Mouse (Mus musculus): ENCODE measurements around the gene Mfsd11. TPM values are rescaled to one million over a fixed set of nuclear protein-coding genes. Genes with fewer than 3 reads are reported as not detected.

Mfsd11 gene
- total RNA-seq, 2 experiments from 2014 or later: 39.8 to 49.4 TPM

GRCm38 (mm10) chr11:116914267-116914885, 62.1 kb downstream of the Mfsd11 start:
- no peak for DNase-seq (ENCODE audit: extremely low spot score in 1 of 2, low spot score in 2 of 2)
- intact Hi-C loops (cut with DNase I): loop anchor here (10.0 kb wide), 1 partner anchor 260 kb away; no protein-coding TSS in a partner anchor

DNA sequence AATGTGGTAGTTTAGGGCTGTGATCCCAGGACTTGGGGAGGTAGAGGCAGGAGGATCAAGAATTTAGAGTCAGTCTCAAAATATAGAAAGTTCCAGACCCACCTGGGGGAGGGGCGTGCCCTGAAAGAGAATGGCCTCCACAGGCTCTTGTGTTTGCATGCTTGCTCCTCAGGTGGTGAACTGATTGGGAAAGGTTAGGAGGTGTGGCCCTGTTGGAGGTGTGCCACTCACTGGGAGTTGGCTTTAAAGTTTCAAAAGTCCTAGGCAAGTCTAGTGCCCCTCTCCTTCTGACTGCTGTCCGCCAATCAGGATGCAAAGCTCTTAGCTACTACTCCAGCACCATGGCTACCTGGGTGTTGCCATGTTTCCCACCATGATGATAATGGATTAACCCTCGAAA, 63.0 kb downstream of the Mfsd11 start:
- intact Hi-C loops (cut with DNase I): loop anchor here (5.0 to 10.0 kb wide), 3 partner anchors 82 to 260 kb away; no protein-coding TSS in a partner anchor
- no peak for DNase-seq (ENCODE audit: extremely low spot score in 1 of 2, low spot score in 2 of 2)

- DNase-seq (ENCODE audit: extremely low spot score in 1 of 2, low spot score in 2 of 2): no peak
Measured at GRCm38 (mm10) chr11:116917361-116917760, 65.1 kb downstream of the Mfsd11 start.

DNA sequence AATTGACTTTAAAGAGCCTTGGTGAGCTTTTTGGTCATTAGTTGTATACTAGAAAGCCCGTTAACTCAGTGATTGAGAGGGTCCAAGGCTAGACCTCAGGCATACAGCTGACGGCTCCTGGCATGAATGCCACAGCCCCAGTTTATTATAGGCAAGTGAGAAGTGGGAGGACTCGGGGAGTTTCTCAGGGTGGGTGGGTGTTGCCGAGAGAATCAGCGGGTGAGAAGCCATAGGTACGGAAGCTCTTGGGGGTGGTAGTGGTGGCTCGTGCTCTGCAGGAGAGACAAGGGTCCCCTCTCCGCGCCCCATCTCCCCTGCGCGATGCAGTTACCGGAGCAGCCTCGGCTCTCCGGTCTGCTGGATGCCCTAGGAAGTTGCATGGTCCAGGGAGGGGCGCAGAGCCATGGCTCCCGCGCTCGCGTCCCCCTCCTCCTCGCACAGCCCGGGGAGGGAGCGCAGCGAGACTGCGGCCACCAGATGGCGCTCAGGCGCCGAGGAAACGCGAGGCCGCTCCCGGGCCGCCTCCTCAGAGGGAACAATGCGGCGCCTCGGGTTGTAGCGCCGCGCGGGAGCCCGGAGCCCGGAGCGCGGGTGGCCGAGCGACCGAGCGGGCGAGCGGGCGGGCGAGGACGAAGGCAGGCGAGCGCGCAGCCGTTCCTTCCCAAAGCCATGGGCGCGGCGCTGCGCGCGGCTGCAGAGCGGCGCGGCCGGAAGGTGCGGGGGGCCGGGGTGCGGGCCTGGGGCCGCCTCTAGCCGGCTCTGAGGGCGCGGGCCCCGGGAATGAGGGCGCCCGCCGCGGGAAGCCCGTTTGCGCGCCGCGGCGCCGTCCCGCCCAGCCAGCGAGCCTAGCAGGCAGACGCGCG, 66.3 kb downstream of the Mfsd11 start, which contains the start of gene Mgat5b:
Mgat5b (plus strand) TSS at position 541 of the 863 bp plus-strand sequence.
- intact Hi-C loops (cut with DNase I): loop anchor here (2.0 to 10.0 kb wide), 5 partner anchors 79 to 256 kb away; no protein-coding TSS in a partner anchor
- DNase-seq (ENCODE audit: extremely low spot score in 1 of 2, low spot score in 2 of 2): peak; percentile 82 to 91

More at GRCm38 (mm10) chr11:116917361-116917760, 65.1 kb downstream of the Mfsd11 start:
- intact Hi-C loops (cut with DNase I): loop anchor here (5.0 to 10.0 kb wide), 3 partner anchors 80 to 257 kb away; no protein-coding TSS in a partner anchor

DNA sequence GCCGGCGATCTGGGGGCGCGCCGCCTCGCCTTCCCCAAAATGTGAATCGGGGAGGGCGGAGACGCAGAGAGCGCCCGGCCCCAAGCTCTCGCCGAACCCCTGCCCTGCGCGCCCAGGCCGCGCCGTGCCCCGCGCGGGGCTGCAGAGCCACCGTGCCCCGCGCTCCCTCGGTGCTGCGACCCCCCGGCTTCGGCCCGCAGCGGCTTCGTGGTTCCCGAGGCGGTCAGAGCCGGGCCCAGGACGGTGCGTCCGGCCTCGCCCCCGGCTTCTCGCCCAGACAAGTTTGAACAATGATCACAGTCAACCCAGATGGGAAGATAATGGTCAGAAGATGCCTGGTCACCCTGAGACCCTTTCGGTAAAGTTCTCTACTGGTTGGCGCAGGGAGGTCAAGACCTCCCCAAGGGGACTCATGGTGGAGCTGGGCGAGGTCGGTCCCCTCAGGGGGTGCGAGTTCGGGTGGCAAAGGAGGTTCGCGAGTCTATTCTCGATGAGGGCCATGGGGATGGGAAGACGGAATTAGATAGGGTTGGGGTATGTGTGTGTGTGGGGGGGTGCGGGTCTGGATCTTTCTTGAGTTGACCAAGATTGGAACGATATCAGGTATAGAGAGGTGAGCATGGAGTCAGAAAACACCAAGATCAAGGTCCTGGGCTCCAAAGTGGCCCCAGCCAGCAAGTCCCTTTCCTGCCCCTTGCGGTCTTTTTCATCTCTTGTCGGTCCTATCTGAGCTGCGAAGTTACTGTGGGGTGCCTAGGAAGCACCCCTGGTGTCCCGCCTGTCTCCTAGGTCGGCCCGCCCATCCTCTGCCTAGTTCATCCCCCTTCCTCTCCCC, 67.2 kb downstream of the Mfsd11 start:
- intact Hi-C loops (cut with DNase I): loop anchor here (2.0 to 10.0 kb wide), 5 partner anchors 78 to 255 kb away; no protein-coding TSS in a partner anchor
- no peak for DNase-seq (ENCODE audit: extremely low spot score in 1 of 2, low spot score in 2 of 2)

- intact Hi-C loops (cut with DNase I): no loop called here
- DNase-seq (ENCODE audit: extremely low spot score in 1 of 2, low spot score in 2 of 2): no peak
Measured at GRCm38 (mm10) chr11:116920746-116921145, 68.5 kb downstream of the Mfsd11 start.

- DNase-seq (ENCODE audit: extremely low spot score in 1 of 2, low spot score in 2 of 2): no peak
- intact Hi-C loops (cut with DNase I): no loop called here
Measured at GRCm38 (mm10) chr11:116922058-116922457, 69.8 kb downstream of the Mfsd11 start.

Other genes with a start within 250 kb of the Mfsd11 start
- 1 to 10 TPM in 1 of 2 experiments, under 1 TPM in 1; 0.95 to 1.1 TPM for gene Rhbdf2, start 225.4 kb upstream of the Mfsd11 start, total RNA-seq (2021)
- 1 to 10 TPM; 1.7 to 3.3 TPM for gene Prcd, start 198.9 kb upstream of the Mfsd11 start, total RNA-seq (2021)
- 10 to 100 TPM; 22.8 to 27.4 TPM for gene Cygb, start 198.1 kb upstream of the Mfsd11 start, total RNA-seq (2021)
- not detected for gene St6galnac1, start 76.9 kb upstream of the Mfsd11 start, total RNA-seq (2021)
- gene Mxra7, start 24.4 kb upstream of the Mfsd11 start, total RNA-seq (2021): 10 to 100 TPM; 13.2 to 15.0 TPM
- 10 to 100 TPM; 26.7 to 29.4 TPM for gene Mettl23, start 9.2 kb upstream of the Mfsd11 start, total RNA-seq (2021)
- 10 to 100 TPM; 27.7 to 29.3 TPM for gene Jmjd6, start 9.0 kb upstream of the Mfsd11 start, total RNA-seq (2021)
- 100 to 1,000 TPM; 196 to 199 TPM for gene Srsf2, start 654 bp downstream of the Mfsd11 start, total RNA-seq (2021)
- gene Mgat5b, start 66.4 kb downstream of the Mfsd11 start, total RNA-seq (2021): 10 to 100 TPM; 91.5 to 94.4 TPM